Mouse (Mus musculus) heart, adult 2 months (tissue): ENCODE data around the gene Smox.

ENCODE experiments used
- CTCF ChIP-seq: fragments of 200-600 bp; IDR thresholded peaks from 2 replicates; pipeline ENCODE4 v1.8.1; 2022; ENCODE audit warnings: antibody characterized with exemption, mild to moderate bottlenecking, moderate library complexity
- POLR2A ChIP-seq: fragments of 200-500 bp; IDR thresholded peaks from 2 replicates; pipeline ENCODE4 v1.6.1; 2011; ENCODE audit warnings: mild to moderate bottlenecking, low read depth, low read length, control low read depth; ENCODE audit not compliant: insufficient read depth

- TF ChIP-seq POLR2A (no peak), CTCF (no peak)
Measured at GRCm38 (mm10) chr2:131520743-131521142, 29.4 kb downstream of the Smox start.
